Mouse (Mus musculus) hindbrain, embryonic 16.5 days (tissue): ENCODE measurements at regions not wholly inside any gene's neighbourhood (a gene's known extent, or its start where the extent isn't known, plus 50 kb on each side); places are given as distances from the start of the nearest gene placed in this dataset.

Experiments
- ATAC-seq: fragments of 200-750 bp; cut with Nextera tagmentation; 2 replicates; pipeline ENCODE4 v1.8.0; 2017; ENCODE audit warnings: moderate TSS enrichment, moderate library complexity
- H3K27ac ChIP-seq: fragments of 300-500 bp; sonication (generic); 2 replicates; pipeline ENCODE4 v1.5.1; 2014; ENCODE audit warnings: low read depth, mild to moderate bottlenecking, control low read depth, low read length, moderate library complexity
- H3K27me3 ChIP-seq: fragments of 300-500 bp; sonication (generic); replicated peaks from 2 replicates; pipeline ENCODE4 v1.6.1; 2014; ENCODE audit warnings: low read length; ENCODE audit not compliant: control insufficient read depth, insufficient read depth
- H3K36me3 ChIP-seq: fragments of 300-500 bp; sonication (generic); 2 replicates; pipeline ENCODE4 v1.6.1; 2014; ENCODE audit warnings: mild to moderate bottlenecking, low read length, moderate library complexity, mixed read lengths; ENCODE audit not compliant: control insufficient read depth, insufficient read depth
- H3K4me1 ChIP-seq: fragments of 300-500 bp; sonication (generic); 2 replicates; pipeline ENCODE4 v1.6.1; 2014; ENCODE audit warnings: low read depth, low read length; ENCODE audit not compliant: control insufficient read depth, insufficient read depth
- H3K4me2 ChIP-seq: fragments of 300-500 bp; sonication (generic); 2 replicates; pipeline ENCODE4 v1.6.1; 2014; ENCODE audit warnings: mild to moderate bottlenecking, low read length, control low read depth, moderate library complexity
- H3K4me3 ChIP-seq: fragments of 300-500 bp; sonication (generic); 2 replicates; pipeline ENCODE4 v1.5.1; 2014; ENCODE audit warnings: mild to moderate bottlenecking, low read length, control low read depth, moderate library complexity
- H3K9ac ChIP-seq: fragments of 300-500 bp; sonication (generic); 2 replicates; pipeline ENCODE4 v1.6.1; 2014; ENCODE audit warnings: low read depth, mild to moderate bottlenecking, control low read depth, low read length, moderate library complexity
- H3K9me3 ChIP-seq: fragments of 300-500 bp; sonication (generic); 2 replicates; pipeline ENCODE4 v1.6.1; 2014; ENCODE audit warnings: mild to moderate bottlenecking, low read length, moderate library complexity; ENCODE audit not compliant: control insufficient read depth
- WGBS: fragments of 180-500 bp; shearing (Covaris S2); extraction: QIAGEN DNeasy Blood & Tissue Kit; methylation state at CpG from one replicate; pipeline ENCODE4 v1.1.7; 2014; 5-methylcytosine and 5-hydroxymethylcytosine counted together

GRCm38 (mm10) chr16:62642859-62643403 is 143.7 kb downstream of the Nsun3 start:
- Histone ChIP-seq H3K9me3 (no peaks in the 10 kb centered on the region), H3K4me1 (no peaks in the 10 kb centered on the region), H3K36me3 (no peaks in the 10 kb centered on the region), H3K4me3 (no peak overlapping the region), H3K27ac (no peak overlapping the region), H3K4me2 (no peak overlapping the region), H3K27me3 (no peaks in the 10 kb centered on the region), H3K9ac (no peak overlapping the region)
- no peak for ATAC-seq
- WGBS, result 81% methylated on average over 10 of the region's 10 CpGs

- H3K9ac ChIP-seq, result no peak overlapping the region
- no peak overlapping the region for H3K27ac ChIP-seq
- H3K4me3 ChIP-seq, result no peak overlapping the region
- no peaks in the 10 kb centered on the region for H3K4me1 ChIP-seq
- H3K9me3 ChIP-seq, result no peaks in the 10 kb centered on the region
- WGBS, result 40% methylated on average over 6 of the region's 6 CpGs
- no peaks in the 10 kb centered on the region for H3K36me3 ChIP-seq
- no peak for ATAC-seq
- H3K4me2 ChIP-seq, result no peak overlapping the region
- no peaks in the 10 kb centered on the region for H3K27me3 ChIP-seq
These were observed 162.7 kb downstream of the Nsun3 start for GRCm38 (mm10) chr16:62623938-62624337.

GRCm38 (mm10) chr16:62610873-62611272 is 175.7 kb downstream of the Nsun3 start:
- no peak for ATAC-seq
- WGBS, result 90% methylated on average over 5 of the region's 5 CpGs

GRCm38 (mm10) chr16:62608617-62609016 is 178.0 kb downstream of the Nsun3 start:
- Histone ChIP-seq H3K9ac (no peak overlapping the region), H3K4me2 (no peak overlapping the region), H3K4me1 (no peaks in the 10 kb centered on the region), H3K9me3 (no peaks in the 10 kb centered on the region), H3K36me3 (no peaks in the 10 kb centered on the region), H3K27ac (no peak overlapping the region), H3K27me3 (no peaks in the 10 kb centered on the region), H3K4me3 (no peak overlapping the region)
- no peak for ATAC-seq
- WGBS, result 78% methylated on average over 3 of the region's 3 CpGs

More at GRCm38 (mm10) chr16:62610873-62611272, 175.7 kb downstream of the Nsun3 start:
- no peak overlapping the region for H3K9ac ChIP-seq
- H3K27ac ChIP-seq, result no peak overlapping the region
- no peak overlapping the region for H3K4me3 ChIP-seq
- no peaks in the 10 kb centered on the region for H3K4me1 ChIP-seq
- H3K9me3 ChIP-seq, result no peaks in the 10 kb centered on the region
- no peak overlapping the region for H3K4me2 ChIP-seq
- H3K36me3 ChIP-seq, result no peaks in the 10 kb centered on the region
- no peaks in the 10 kb centered on the region for H3K27me3 ChIP-seq

GRCm38 (mm10) chr16:62605920-62606319 is 180.7 kb downstream of the Nsun3 start:
- Histone ChIP-seq H3K4me3 (no peak overlapping the region), H3K9me3 (no peaks in the 10 kb centered on the region), H3K4me1 (no peaks in the 10 kb centered on the region), H3K27ac (no peak overlapping the region), H3K36me3 (no peaks in the 10 kb centered on the region), H3K27me3 (no peaks in the 10 kb centered on the region), H3K4me2 (no peak overlapping the region), H3K9ac (no peak overlapping the region)
- WGBS, result 97% methylated on average over 1 of the region's 1 CpGs
- ATAC-seq, result no peak

- Histone ChIP-seq H3K4me2 (no peak overlapping the region), H3K27ac (no peak overlapping the region), H3K36me3 (no peaks in the 10 kb centered on the region), H3K4me3 (no peak overlapping the region), H3K9me3 (no peaks in the 10 kb centered on the region), H3K9ac (no peak overlapping the region), H3K27me3 (no peaks in the 10 kb centered on the region), H3K4me1 (no peaks in the 10 kb centered on the region)
- ATAC-seq, result peak; percentile 76; the same call in 1 of the 2 replicates
- WGBS, result 50% methylated on average over 4 of the region's 4 CpGs
These were observed 224.6 kb downstream of the Nsun3 start for GRCm38 (mm10) chr16:62562051-62562450.

GRCm38 (mm10) chr16:62543156-62543555 is 243.5 kb downstream of the Nsun3 start:
- no peaks in the 10 kb centered on the region for H3K27me3 ChIP-seq
- H3K4me3 ChIP-seq, result no peak overlapping the region
- H3K9me3 ChIP-seq, result no peaks in the 10 kb centered on the region
- no peaks in the 10 kb centered on the region for H3K4me1 ChIP-seq
- H3K9ac ChIP-seq, result no peak overlapping the region
- H3K36me3 ChIP-seq, result no peaks in the 10 kb centered on the region
- ATAC-seq, result no peak
- WGBS, result 85% methylated on average over 2 of the region's 2 CpGs
- no peak overlapping the region for H3K4me2 ChIP-seq
- H3K27ac ChIP-seq, result no peak overlapping the region

GRCm38 (mm10) chr16:62537730-62538479 is 248.7 kb downstream of the Nsun3 start:
- H3K36me3 ChIP-seq, result no peaks in the 10 kb centered on the region
- H3K27ac ChIP-seq, result no peak overlapping the region
- no peak overlapping the region for H3K9ac ChIP-seq
- H3K4me2 ChIP-seq, result no peak overlapping the region
- H3K4me1 ChIP-seq, result no peaks in the 10 kb centered on the region
- no peak overlapping the region for H3K4me3 ChIP-seq
- H3K27me3 ChIP-seq, result no peaks in the 10 kb centered on the region
- ATAC-seq, result peak; percentile 90
- no peaks in the 10 kb centered on the region for H3K9me3 ChIP-seq
- 44% methylated on average over 7 of the region's 7 CpGs for WGBS

GRCm38 (mm10) chr16:62509321-62509720 is 277.3 kb downstream of the Nsun3 start:
- Histone ChIP-seq H3K9ac (no peak overlapping the region), H3K4me2 (no peak overlapping the region), H3K27me3 (no peaks in the 10 kb centered on the region), H3K27ac (no peak overlapping the region), H3K36me3 (no peaks in the 10 kb centered on the region), H3K9me3 (no peaks in the 10 kb centered on the region), H3K4me1 (no peaks in the 10 kb centered on the region), H3K4me3 (no peak overlapping the region)
- ATAC-seq, result no peak
- WGBS, result 94% methylated on average over 1 of the region's 1 CpGs
